ENCODE assay signal across 25 mouse cellular contexts in the genomic region with DNA sequence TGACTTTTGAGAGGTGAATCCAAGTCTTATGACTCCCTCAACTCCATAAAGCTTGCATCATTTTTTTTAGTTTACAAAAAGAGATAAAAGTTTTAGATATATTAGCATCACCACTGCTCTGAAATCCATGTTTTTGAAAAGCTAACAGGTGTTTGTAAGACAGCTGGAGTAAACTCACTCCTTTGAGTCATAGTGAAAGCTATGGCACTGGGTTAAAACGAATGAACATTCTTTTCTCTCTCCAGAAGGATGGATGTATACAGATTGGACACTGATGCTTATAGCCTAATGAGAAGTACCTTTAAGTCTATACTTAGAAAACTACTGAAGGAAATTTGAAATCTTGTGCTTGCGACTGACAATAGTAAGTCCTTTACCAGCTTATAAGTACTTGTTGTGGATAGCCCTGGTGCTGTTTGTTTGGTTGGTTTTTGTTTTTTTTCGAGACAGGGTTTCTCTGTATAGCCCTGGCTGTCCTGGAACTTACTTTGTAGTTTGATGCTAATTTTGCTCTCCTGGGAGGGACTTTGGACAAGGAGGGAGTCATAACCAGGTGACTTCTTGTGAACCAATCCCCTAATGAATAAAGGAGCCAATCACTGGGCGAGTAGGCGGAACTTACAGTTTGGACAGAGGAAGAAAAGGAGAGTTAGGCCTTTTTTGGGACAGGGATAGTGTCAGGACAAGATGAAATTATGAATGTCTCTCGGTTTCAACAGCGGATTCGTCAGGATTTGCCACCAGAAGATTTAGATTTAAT. TPM values are rescaled to one million over a fixed set of nuclear protein-coding genes. Genes with fewer than 3 reads are reported as not detected.
DNase-seq lines count a peak whose midpoint lies in the region; ATAC-seq and TF ChIP-seq lines count a peak whose summit lies in the region.
"Had no signal": no experiment of that assay in that cellular context is flagged by ENCODE, and none has a peak within 500 bp of the region (broad histone marks: within the 10 kb centered on the region; RNA-seq: fewer than 3 reads in every experiment).

No protein-coding gene starts in this region.

- H3K27me3 ChIP-seq in E14TG2a.4 (ENCODE audit: insufficient read depth, low read length), result no peaks in the 10 kb centered on the region
- H3K27me3 ChIP-seq in lung, postnatal 0 days (replicated peaks; ENCODE audit: insufficient read depth, low read length), result no peaks in the 10 kb centered on the region
- H3K27me3 ChIP-seq: embryonic facial prominence, embryonic 13.5 days; embryonic facial prominence, embryonic 15.5 days; forebrain, embryonic 12.5 days had no signal

- no peak overlapping the region for H3K9ac ChIP-seq in lung, postnatal 0 days (replicated peaks; ENCODE audit: low read depth)
- H3K9ac ChIP-seq: embryonic facial prominence, embryonic 13.5 days; embryonic facial prominence, embryonic 15.5 days; forebrain, embryonic 12.5 days had no signal

- WGBS in lung, postnatal 0 days, result 90% methylated on average over 8 of the region's 8 CpGs

- no peak for TF ChIP-seq CTCF in E14TG2a.4 (conservative IDR thresholded peaks at IDR 0.05; ENCODE audit: low read length)
- no peak for TF ChIP-seq CTCF in lung, postnatal 0 days (IDR thresholded peaks at IDR 0.05)

- H3K4me1 ChIP-seq in E14TG2a.4 (replicated peaks; ENCODE audit: low read depth, low read length), result peaks cover 55% of the 10 kb centered on the region
- no peaks in the 10 kb centered on the region for H3K4me1 ChIP-seq in lung, postnatal 0 days (ENCODE audit: insufficient read depth, low read depth, low read length)
- H3K4me1 ChIP-seq: embryonic facial prominence, embryonic 13.5 days; embryonic facial prominence, embryonic 15.5 days; forebrain, embryonic 12.5 days had no signal

- intact Hi-C loops in heart, postnatal 10 days (cut with DNase I), result no loop called here
- intact Hi-C loops in heart, postnatal 25 days (cut with DNase I), result no loop called here

- ATAC-seq in lung, postnatal 0 days, result no peak
- ATAC-seq: forebrain, embryonic 14.5 days; forebrain, embryonic 16.5 days had no signal

- H3K27ac ChIP-seq in lung, postnatal 0 days (ENCODE audit: low read length), result no peak overlapping the region
- H3K27ac ChIP-seq: embryonic facial prominence, embryonic 13.5 days; embryonic facial prominence, embryonic 15.5 days; forebrain, embryonic 10.5 days; forebrain, embryonic 12.5 days had no signal

- no peak for TF ChIP-seq EP300 in lung, postnatal 0 days (IDR thresholded peaks at IDR 0.05)

- no peak overlapping the region for H3K4me2 ChIP-seq in lung, postnatal 0 days (replicated peaks; ENCODE audit: low read depth, low read length)
- H3K4me2 ChIP-seq: embryonic facial prominence, embryonic 13.5 days; embryonic facial prominence, embryonic 15.5 days; forebrain, embryonic 12.5 days had no signal

- peaks cover 9% of the 10 kb centered on the region; the same call in 1 of the 2 replicates for H3K36me3 ChIP-seq in E14TG2a.4 (ENCODE audit: insufficient read depth, low read length)
- no peaks in the 10 kb centered on the region for H3K36me3 ChIP-seq in lung, postnatal 0 days (ENCODE audit: insufficient read depth, low read length)
- H3K36me3 ChIP-seq: embryonic facial prominence, embryonic 13.5 days; embryonic facial prominence, embryonic 15.5 days; forebrain, embryonic 10.5 days; forebrain, embryonic 12.5 days had no signal

- 0 out of 2 replicates have a peak overlapping the region, but pooled peaks have one; percentile 18 for H3K4me3 ChIP-seq in E14TG2a.4 (replicated peaks; ENCODE audit: low read length)
- H3K4me3 ChIP-seq in lung, postnatal 0 days (ENCODE audit: low read depth, low read length), result no peak overlapping the region
- H3K4me3 ChIP-seq: embryonic facial prominence, embryonic 13.5 days; embryonic facial prominence, embryonic 15.5 days; erythroblast, embryonic 14.5 days; forebrain, embryonic 10.5 days; forebrain, embryonic 12.5 days had no signal

- peaks cover 15% of the 10 kb centered on the region for H3K9me3 ChIP-seq in E14TG2a.4 (ENCODE audit: low read length)
- H3K9me3 ChIP-seq in lung, postnatal 0 days (ENCODE audit: low read length), result no peaks in the 10 kb centered on the region
- H3K9me3 ChIP-seq: embryonic facial prominence, embryonic 13.5 days; embryonic facial prominence, embryonic 15.5 days; forebrain, embryonic 10.5 days; forebrain, embryonic 12.5 days had no signal

- DNase-seq in A20 (ENCODE audit: low read depth, low spot score), result peak; percentile 18
- peak; percentile 72 for DNase-seq in ES-CJ7 (ENCODE audit: low read depth, low spot score)
- DNase-seq in ZHBTc4 (ENCODE audit: low read depth, low spot score), result peak; percentile 73
- no peak for DNase-seq in lung, postnatal 0 days (ENCODE audit: low spot score)
- DNase-seq in heart, postnatal 10 days, result no peak
- no peak for DNase-seq in heart, postnatal 25 days (ENCODE audit: low spot score)
- no peak for DNase-seq in layer of hippocampus, postnatal 10 days (ENCODE audit: low spot score in 2 of 2)
- DNase-seq: adrenal gland, adult 2 months; adrenal gland, postnatal 10 days; adrenal gland, postnatal 25 days; cerebellum, adult 11 months; cerebellum, adult 18-20 months; cerebellum, adult 8-10 months; cerebellum, adult 9-11 months; cerebellum, postnatal 14 days; cerebellum, postnatal 36 days; embryo, embryonic 11 days had no signal

RNA-seq across cellular contexts. Expression of a gene that starts 37.2 kb away (rescaled TPM):
- polyA plus RNA-seq in lung, postnatal 0 days (2015; fragmentation: Nextera tagmentation; extraction: Ambion mirVana), result 9.6 and 16.2 TPM in 2 replicates
- total RNA-seq in heart, postnatal 10 days (2021), result 10 to 100 TPM; 69.2 to 71.8 TPM
- total RNA-seq in heart, postnatal 25 days (2021), result 10 to 100 TPM; 69.1 to 81.3 TPM
- 100 to 1,000 TPM; 103 to 111 TPM for total RNA-seq in layer of hippocampus, postnatal 10 days (2021)

Comparison
In these comparisons a context has a peak if more than half of its experiments do, and no peak if none do; other contexts are left out.
1. DNase-seq: peak in A20 (single experiment), ES-CJ7 (single experiment) and ZHBTc4 (single experiment); none in lung, postnatal 0 days (single experiment), heart, postnatal 10 days (0 of 2), heart, postnatal 25 days (single experiment) and layer of hippocampus, postnatal 10 days (0 of 2).